Mouse (Mus musculus) right cerebral cortex, postnatal 25 days (tissue): ENCODE results near the gene Prss34.

Experiments used
- DNase-seq: peaks from one replicate; pipeline ENCODE4 v3.0.0; 2022

Prss34 gene

DNA sequence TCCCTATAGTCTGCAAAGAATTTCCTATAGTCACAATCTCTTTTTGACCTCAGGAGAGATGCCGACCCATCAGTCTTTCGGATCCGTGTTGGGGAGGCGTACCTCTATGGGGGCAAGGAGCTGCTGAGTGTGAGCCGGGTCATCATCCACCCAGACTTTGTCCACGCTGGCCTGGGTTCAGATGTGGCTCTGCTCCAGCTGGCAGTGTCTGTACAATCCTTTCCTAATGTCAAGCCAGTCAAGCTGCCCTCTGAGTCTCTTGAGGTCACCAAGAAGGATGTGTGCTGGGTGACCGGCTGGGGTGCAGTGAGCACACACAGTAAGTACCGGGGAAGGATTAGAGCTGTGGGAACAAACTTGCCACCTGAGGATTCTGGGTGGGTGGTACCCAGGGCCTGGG is 22.6 kb downstream of the Prss34 start:
- no peak for DNase-seq

DNA sequence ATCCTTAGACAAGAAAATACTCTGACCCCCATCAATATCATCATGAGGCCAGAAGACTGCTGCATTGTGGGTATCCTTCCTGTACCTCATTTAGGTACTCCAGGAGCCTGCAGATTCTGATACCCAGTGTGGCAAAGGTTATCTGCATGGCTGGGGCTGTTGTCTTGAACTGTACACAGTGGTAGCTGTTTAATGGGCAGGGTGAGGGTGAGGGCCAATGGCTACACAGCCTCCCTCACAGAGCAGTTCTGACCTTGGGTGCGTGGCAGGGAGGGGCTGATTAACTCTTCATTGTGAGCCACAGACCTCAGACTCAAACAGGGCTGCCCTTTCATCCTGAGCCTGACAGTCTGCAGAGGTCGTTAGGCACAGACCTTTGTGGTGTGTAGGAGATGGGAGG is 24.7 kb downstream of the Prss34 start:
- no peak for DNase-seq

DNA sequence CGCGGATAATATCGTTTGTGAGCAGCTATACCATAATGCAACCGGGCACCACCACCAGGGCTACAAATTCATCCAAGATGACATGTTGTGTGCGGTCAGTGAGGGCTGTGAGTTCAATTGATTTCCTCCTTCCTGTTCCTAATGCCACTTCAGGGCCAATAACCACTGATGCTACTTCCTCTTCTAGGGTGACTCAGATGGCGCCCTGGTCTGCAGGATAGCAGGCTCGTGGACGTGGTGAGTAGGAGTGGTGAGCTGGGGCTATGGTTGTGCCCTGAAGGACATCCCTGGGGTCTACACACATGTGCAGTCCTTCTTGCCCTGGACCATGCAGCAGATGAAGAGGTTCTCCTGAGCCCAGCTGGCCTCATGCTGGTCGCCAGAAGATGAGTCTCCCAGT is 34.1 kb downstream of the Prss34 start:
- DNase-seq, result no peak

DNA sequence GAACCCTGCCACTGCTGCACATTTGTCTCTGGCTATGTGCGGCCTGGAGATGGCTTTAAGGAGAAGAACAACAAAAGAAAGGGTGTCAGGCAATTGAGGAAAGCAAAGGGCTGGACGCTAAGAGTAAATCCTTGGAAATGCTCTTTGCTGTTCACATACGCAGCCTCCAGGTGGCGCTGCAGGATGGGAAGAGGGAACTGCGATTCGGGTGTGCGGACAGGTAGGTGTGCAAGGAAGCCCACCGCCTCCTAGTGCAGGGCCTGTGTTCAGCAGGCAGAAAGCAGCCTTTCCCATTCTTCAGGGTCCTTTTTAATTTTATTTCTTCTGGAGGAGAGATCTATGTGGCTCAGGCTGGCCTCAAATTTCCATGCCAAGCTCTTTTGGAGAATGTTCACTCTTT is 35.7 kb downstream of the Prss34 start:
- peak; percentile 59 for DNase-seq

DNA sequence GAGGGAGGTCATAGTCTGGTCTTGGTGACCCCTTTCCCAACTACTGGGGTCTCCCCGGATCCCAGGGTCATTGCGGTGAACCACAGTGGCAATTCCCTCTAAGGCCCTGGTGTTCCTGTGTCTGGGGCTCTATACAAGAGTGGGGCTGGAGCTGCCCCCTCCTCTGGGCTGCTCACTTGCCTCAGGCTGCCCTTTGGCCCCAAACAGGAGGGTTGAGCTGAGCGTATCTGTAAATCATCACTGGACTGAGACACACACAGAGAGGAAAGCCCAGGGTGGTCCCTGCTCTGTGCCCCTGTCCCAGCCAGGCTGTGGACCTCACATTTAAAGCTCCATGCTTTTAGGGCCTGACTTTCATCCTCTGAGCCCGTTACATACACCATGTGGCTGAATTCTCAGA is 40.0 kb downstream of the Prss34 start:
- DNase-seq, result no peak

DNA sequence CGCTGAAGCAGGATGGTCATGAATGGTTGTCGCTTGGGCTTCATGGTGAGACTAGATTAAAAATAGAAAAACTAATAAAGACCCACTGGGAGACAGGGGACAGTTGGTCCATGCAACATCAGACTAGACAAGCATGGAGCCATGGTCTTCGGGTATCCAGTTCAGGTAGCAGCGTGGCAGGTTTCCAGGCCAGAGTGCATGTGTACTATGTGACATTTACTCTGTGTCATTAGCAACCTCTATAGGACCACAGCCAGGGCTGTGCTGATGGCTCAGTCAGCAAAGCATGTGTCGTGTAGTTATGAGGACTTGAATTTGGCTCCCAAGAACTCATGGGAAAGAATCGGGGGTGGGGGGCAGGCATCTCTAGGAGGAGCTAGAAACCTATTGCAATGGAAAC is 41.8 kb downstream of the Prss34 start:
- DNase-seq, result no peak

DNA sequence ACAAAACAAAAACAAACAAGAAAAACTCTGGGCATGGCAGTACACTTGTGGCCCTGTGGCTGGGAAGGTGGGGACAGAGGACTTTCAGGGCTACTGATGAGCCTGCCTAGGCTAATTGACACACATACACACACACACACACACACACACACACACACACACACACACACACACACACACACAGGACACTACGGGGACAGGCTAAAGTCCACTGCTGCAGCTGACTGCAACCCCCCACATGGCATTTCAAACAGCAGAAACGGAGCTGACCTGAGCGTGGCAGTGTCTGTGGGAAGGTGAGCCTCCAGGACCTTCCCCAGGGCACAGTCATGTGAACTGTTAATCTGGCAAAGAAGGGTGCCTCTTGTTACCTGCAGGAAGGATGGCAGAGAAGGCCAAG is 43.3 kb downstream of the Prss34 start:
- DNase-seq, result no peak

DNA sequence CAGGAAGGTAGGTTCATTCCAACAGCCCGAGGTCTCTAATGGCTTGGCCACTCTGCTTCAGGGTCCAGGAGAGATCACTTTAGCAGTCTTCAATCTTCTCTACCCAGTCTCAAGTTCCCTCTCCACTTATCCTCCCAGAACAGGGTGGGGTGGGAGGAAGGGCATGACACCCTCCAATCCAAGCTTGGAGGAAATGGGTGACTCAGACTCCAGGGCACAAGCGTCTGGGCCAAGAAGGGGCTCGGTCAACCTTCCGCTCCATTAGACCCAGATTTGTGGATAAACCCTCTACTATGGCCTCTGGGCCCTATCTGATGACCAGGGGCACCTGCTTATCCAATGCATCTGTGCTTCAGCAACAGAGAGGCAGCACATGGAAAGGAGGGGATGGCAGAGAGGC is 47.3 kb downstream of the Prss34 start, which contains the start of gene Tpsab1:
Tpsab1 (minus strand) TSS at position 101 of the 400 bp plus-strand sequence.
- DNase-seq, result no peak
